Comparison of ENCODE assay signal across 9 mouse cellular contexts in genomic region chr3:64842299-64842698, GRCm38 (mm10). TPM values are rescaled to one million over a fixed set of nuclear protein-coding genes. Genes with fewer than 3 reads are reported as not detected.
A peak's percentile ranks its signal among the peaks of the same experiment; 100 is the strongest.
DNase-seq lines count a peak whose midpoint lies in the region; ATAC-seq lines count a peak whose summit lies in the region.
"Had no signal": no experiment of that assay in that cellular context is flagged by ENCODE, and none has a peak within 500 bp of the region (broad histone marks: within the 10 kb centered on the region; RNA-seq: fewer than 3 reads in every experiment).

No protein-coding gene starts in this region.

- peak; percentile 4 for DNase-seq in ovary, postnatal 10 days (ENCODE audit: low spot score)
- no peak for DNase-seq in ovary, adult 18-20 months (ENCODE audit: low spot score)
- DNase-seq in adrenal gland, adult 18-20 months (ENCODE audit: low spot score in 2 of 2): peak; percentile 25 to 30
- peak; percentile 62 for DNase-seq in embryo, embryonic 11 days
- peak; percentile 76 for DNase-seq in hindbrain, embryonic 14.5 days (ENCODE audit: low spot score)
- peak; percentile 48 to 58 for DNase-seq in left cerebral cortex, postnatal 25 days (ENCODE audit: low spot score in 2 of 2)
- peak; percentile 19 for DNase-seq in ovary, postnatal 36 days (ENCODE audit: low spot score)

- H3K4me3 ChIP-seq in hindbrain, embryonic 14.5 days (replicated peaks; ENCODE audit: low read length): no peak overlapping the region

- peak; percentile 68; the same call in 1 of the 2 replicates for ATAC-seq in hindbrain, embryonic 14.5 days (ENCODE audit: low FRiP score)
- ATAC-seq in inflammation-experienced regulatory T-cells, adult 6 months: no peak

- no peak overlapping the region for H3K27ac ChIP-seq in hindbrain, embryonic 14.5 days

- intact Hi-C loops in left cerebral cortex, postnatal 25 days (cut with DNase I): no loop called here

- no peaks in the 10 kb centered on the region for H3K9me3 ChIP-seq in hindbrain, embryonic 14.5 days (ENCODE audit: control insufficient read depth, low read length)

- no peaks in the 10 kb centered on the region for H3K27me3 ChIP-seq in hindbrain, embryonic 14.5 days (ENCODE audit: control insufficient read depth, insufficient read depth, low read length)

- no peaks in the 10 kb centered on the region for H3K36me3 ChIP-seq in hindbrain, embryonic 14.5 days (replicated peaks; ENCODE audit: control insufficient read depth, insufficient read depth)

- 15% methylated on average over 4 of the region's 4 CpGs for WGBS in hindbrain, embryonic 14.5 days

- H3K9ac ChIP-seq in hindbrain, embryonic 14.5 days: no peak overlapping the region

- no peaks in the 10 kb centered on the region for H3K4me1 ChIP-seq in hindbrain, embryonic 14.5 days (replicated peaks; ENCODE audit: control insufficient read depth, insufficient read depth, low read length)

- H3K4me2 ChIP-seq in hindbrain, embryonic 14.5 days (replicated peaks): no peak overlapping the region

RNA-seq across cellular contexts. Expression of gene Vmn2r7, which starts 2.3 kb away (rescaled TPM):
- not detected for total RNA-seq in adrenal gland, adult 18-20 months (2021)
- polyA plus RNA-seq in hindbrain, embryonic 14.5 days (2014; fragmentation: Nextera tagmentation; extraction: Ambion mirVana): not detected in 2 replicates
- not detected for total RNA-seq in left cerebral cortex, postnatal 25 days (2021)
- polyA plus RNA-seq in inflammation-experienced regulatory T-cells, adult 6 months (2017; shearing (Covaris generic)): not detected
- polyA plus RNA-seq: gonadal fat pad, adult 2 months had no signal
